Mouse (Mus musculus) erythroblast, embryonic 14.5 days (primary cell): ENCODE data around the gene Scel.

Source experiments
- GATA1 ChIP-seq: IDR thresholded peaks from 2 replicates; pipeline ENCODE4 v1.6.1; 2012; ENCODE audit warnings: low read length, inconsistent platforms, mixed read lengths
- TAL1 ChIP-seq: IDR thresholded peaks from 3 replicates; pipeline ENCODE4 v1.6.1; 2012; ENCODE audit warnings: low read length, inconsistent platforms, mixed read lengths

DNA sequence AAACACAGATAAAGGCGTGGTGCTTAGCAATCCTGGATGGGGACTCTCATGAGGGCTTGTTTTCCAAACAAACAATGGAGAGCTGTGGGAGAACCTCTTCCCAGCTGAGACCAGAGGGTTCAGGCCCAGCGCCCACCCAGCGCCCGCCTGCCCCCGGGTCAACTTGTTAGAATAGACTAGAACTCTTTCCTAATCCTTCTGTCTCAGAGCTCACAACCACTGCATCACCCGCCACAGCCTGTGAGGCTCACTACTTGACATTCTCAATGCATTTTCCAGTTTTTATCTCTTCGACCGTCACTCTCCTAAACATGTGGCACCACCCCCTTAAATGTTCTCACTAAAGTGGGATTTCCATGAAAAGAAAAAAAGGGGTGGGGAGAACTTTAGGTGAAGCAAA lies 14.9 kb upstream of the Scel start:
- TF ChIP-seq GATA1 = no peak
- no peak for TF ChIP-seq TAL1
